ENCODE assay signal across 13 mouse cellular contexts in genomic region chr3:70097813-70098212, GRCm38 (mm10).
"Had no signal": no experiment of that assay in that cellular context is flagged by ENCODE, and none has a peak within 500 bp of the region (broad histone marks: within the 10 kb centered on the region; RNA-seq: fewer than 3 reads in every experiment).

No protein-coding gene starts in this region.

- H3K27ac ChIP-seq: limb, embryonic 13.5 days; liver, embryonic 14.5 days; midbrain, embryonic 13.5 days had no signal

- DNase-seq: kidney, adult 8-10 months; kidney, postnatal 36 days; left cerebral cortex, postnatal 4 days; lung, adult 18-20 months; lung, postnatal 36 days; right cerebral cortex, adult 18-20 months; right cerebral cortex, postnatal 4 days; spleen, adult 18-20 months; thymus, postnatal 14 days had no signal

- ATAC-seq: intestine, postnatal 0 days; midbrain, embryonic 13.5 days had no signal

- H3K9ac ChIP-seq: limb, embryonic 13.5 days; liver, embryonic 14.5 days; midbrain, embryonic 13.5 days had no signal

- H3K4me1 ChIP-seq: limb, embryonic 13.5 days; midbrain, embryonic 13.5 days had no signal

- H3K36me3 ChIP-seq: limb, embryonic 13.5 days; midbrain, embryonic 13.5 days had no signal

- H3K4me2 ChIP-seq: limb, embryonic 13.5 days; midbrain, embryonic 13.5 days had no signal

- H3K27me3 ChIP-seq: midbrain, embryonic 13.5 days had no signal

- H3K4me3 ChIP-seq: limb, embryonic 13.5 days; midbrain, embryonic 13.5 days had no signal

- H3K9me3 ChIP-seq: limb, embryonic 13.5 days; midbrain, embryonic 13.5 days had no signal
